Mouse (Mus musculus) small intestine, adult 2 months (tissue): ENCODE results near the gene Slc35a3. TPM values are rescaled to one million over a fixed set of nuclear protein-coding genes. Genes with fewer than 3 reads are reported as not detected.
"Not testable (repeated sequence)": the region's sequence is repeated elsewhere in the genome, so short reads cannot be mapped to it uniquely, and the experiment has no call there.

Experiments
- H3K27ac ChIP-seq: fragments of 200-500 bp; 2 replicates; pipeline ENCODE4 v1.5.1; 2012; ENCODE audit warnings: low read depth, low read length, control low read depth, inconsistent platforms; ENCODE audit not compliant: insufficient read depth
- H3K27me3 ChIP-seq: fragments of 200-500 bp; 2 replicates; pipeline ENCODE4 v1.6.1; 2012; ENCODE audit warnings: mild to moderate bottlenecking, moderate library complexity, low read length, inconsistent platforms; ENCODE audit not compliant: control insufficient read depth, insufficient read depth
- H3K36me3 ChIP-seq: fragments of 200-500 bp; 2 replicates; pipeline ENCODE4 v1.6.1; 2012; ENCODE audit warnings: mild to moderate bottlenecking, low read length, control low read depth, inconsistent platforms; ENCODE audit not compliant: control insufficient read depth, insufficient read depth
- H3K4me1 ChIP-seq: fragments of 200-500 bp; 2 replicates; pipeline ENCODE4 v1.6.1; 2012; ENCODE audit warnings: low read length, inconsistent platforms, mixed read lengths; ENCODE audit not compliant: control insufficient read depth, insufficient read depth, insufficient read length
- H3K4me3 ChIP-seq: fragments of 200-500 bp; 2 replicates; pipeline ENCODE4 v1.5.1; 2012; ENCODE audit warnings: low read depth, mild to moderate bottlenecking, control low read depth, inconsistent platforms, low read length, moderate library complexity
- CTCF ChIP-seq: fragments of 200-500 bp; IDR thresholded peaks from 2 replicates; pipeline ENCODE4 v1.5.1; 2012; ENCODE audit warnings: low read depth, mild to moderate bottlenecking, control low read depth, inconsistent platforms, low read length, moderate library complexity, mixed read lengths; ENCODE audit not compliant: insufficient replicate concordance, insufficient read length; ENCODE audit errors: extremely low read depth
- POLR2A ChIP-seq: fragments of 200-500 bp; IDR thresholded peaks from 2 replicates; pipeline ENCODE4 v1.6.1; 2012; ENCODE audit warnings: low read depth, mild to moderate bottlenecking, control low read depth, inconsistent platforms, low read length, moderate library complexity
- WGBS: fragments of 180-500 bp; shearing (Covaris S2); methylation state at CpG from one replicate; pipeline ENCODE4 v1.1.7; 2018; 5-methylcytosine and 5-hydroxymethylcytosine counted together
- polyA plus RNA-seq: library from polyadenylated mRNA; depleted of rRNA; stranded (reverse); fragments of >200 nt; gene quantifications from 2 replicates; pipeline ENCODE4 v1.2.3, GENCODE M21; 2012

Slc35a3 gene
- polyA plus RNA-seq, 1 experiment, result 22.3 TPM

- peaks cover 10% of the 10 kb centered on the region for H3K36me3 ChIP-seq
Measured at GRCm38 (mm10) chr3:116695666-116695985, 17.0 kb downstream of the Slc35a3 start.

DNA sequence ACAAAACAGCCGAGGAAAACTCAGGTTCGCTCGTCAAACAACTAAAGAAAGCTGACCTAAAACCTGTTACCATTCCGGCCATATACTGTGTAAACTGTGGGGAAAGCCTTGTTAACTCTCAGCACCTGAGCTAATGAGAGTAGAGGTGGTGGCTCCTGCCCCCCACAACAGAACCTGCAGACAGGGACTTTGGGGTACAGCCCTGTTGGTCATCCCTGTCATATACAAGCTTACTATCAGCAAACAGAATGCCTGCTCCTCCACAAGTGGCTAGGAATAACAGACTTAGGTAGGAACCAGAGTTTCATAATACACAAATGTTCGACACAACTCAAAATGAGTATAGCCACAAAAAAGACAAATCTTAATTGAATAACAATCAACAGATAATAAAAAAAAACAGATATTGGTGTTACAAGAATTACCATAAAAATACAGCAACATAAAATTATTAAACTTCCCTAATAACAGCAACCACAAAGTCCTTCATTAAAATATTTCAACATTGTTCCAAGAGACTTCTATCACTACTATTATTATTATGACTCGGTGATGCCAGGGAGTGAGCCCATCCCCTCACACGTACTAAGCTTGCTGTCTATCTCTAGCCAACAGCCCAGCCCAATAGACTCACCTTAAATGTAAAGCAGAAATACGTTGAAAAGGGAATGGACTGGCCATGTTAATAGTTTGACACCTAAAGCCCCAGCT lies 17.5 kb downstream of the Slc35a3 start:
- no peak overlapping the region for H3K4me3 ChIP-seq
- H3K27ac ChIP-seq, result no peak overlapping the region
- 0 out of 2 replicates have a peak, but pooled peaks cover 3% of the 10 kb centered on the region for H3K4me1 ChIP-seq
- no peaks in the 10 kb centered on the region for H3K27me3 ChIP-seq
- WGBS, result 83% methylated on average over 8 of the region's 8 CpGs
- peaks cover 10% of the 10 kb centered on the region for H3K36me3 ChIP-seq
- TF ChIP-seq CTCF (no peak), POLR2A (no peak)

More at GRCm38 (mm10) chr3:116695666-116695985, 17.0 kb downstream of the Slc35a3 start:
- 76% methylated on average over 2 of the region's 2 CpGs for WGBS
- Histone ChIP-seq H3K4me3 (no peak overlapping the region), H3K4me1 (0 out of 2 replicates have a peak, but pooled peaks cover 3% of the 10 kb centered on the region), H3K27ac (no peak overlapping the region), H3K27me3 (no peaks in the 10 kb centered on the region)
- TF ChIP-seq POLR2A (no peak), CTCF (no peak)

- whole genome bisulfite sequencing, result 91% methylated on average over 3 of the region's 3 CpGs
- Histone ChIP-seq H3K27ac (no peak overlapping the region), H3K27me3 (no peaks in the 10 kb centered on the region), H3K36me3 (peaks cover 10% of the 10 kb centered on the region), H3K4me1 (0 out of 2 replicates have a peak, but pooled peaks cover 3% of the 10 kb centered on the region), H3K4me3 (no peak overlapping the region)
- TF ChIP-seq CTCF (no peak), POLR2A (no peak)
Measured at GRCm38 (mm10) chr3:116694312-116694711, 18.3 kb downstream of the Slc35a3 start.

- WGBS, result 100% methylated on average over 1 of the region's 1 CpGs
- peaks cover 3% of the 10 kb centered on the region; the same call in 1 of the 2 replicates for H3K4me1 ChIP-seq
- H3K4me3 ChIP-seq, result no peak within 1 kb of the TSS
- no peak for TF ChIP-seq POLR2A
- TF ChIP-seq CTCF, result no peak
- H3K27me3 ChIP-seq, result no peaks in the 10 kb centered on the region
- peaks cover 18% of the 10 kb centered on the region for H3K36me3 ChIP-seq
- no peak within 1 kb of the TSS for H3K27ac ChIP-seq
Measured at GRCm38 (mm10) chr3:116681160-116681559, 31.5 kb downstream of the Slc35a3 start, which contains the start of gene Gm43191. Gm43191 (minus strand) TSS chr3:116681260.

- 87% methylated on average over 9 of the region's 9 CpGs for WGBS
- H3K4me3 ChIP-seq, H3K4me1 ChIP-seq, H3K27me3 ChIP-seq, H3K27ac ChIP-seq: not testable (repeated sequence)
- H3K36me3 ChIP-seq, result peaks cover 13% of the 10 kb centered on the region
Measured at GRCm38 (mm10) chr3:116664281-116664680, 48.4 kb downstream of the Slc35a3 start.

GRCm38 (mm10) chr3:116662463-116662863 lies 50.2 kb downstream of the Slc35a3 start, which contains the start of gene Mfsd14a:
Mfsd14a (minus strand) TSS chr3:116662677.
- peaks cover 10% of the 10 kb centered on the region; the same call in 1 of the 2 replicates for H3K4me1 ChIP-seq
- peak within 1 kb of the TSS; percentile 84 for H3K27ac ChIP-seq
- peaks cover 3% of the 10 kb centered on the region; the same call in 1 of the 2 replicates for H3K36me3 ChIP-seq
- no peak for TF ChIP-seq CTCF
- peak; percentile 91 for TF ChIP-seq POLR2A
- peak within 1 kb of the TSS; percentile 92 for H3K4me3 ChIP-seq
- no peaks in the 10 kb centered on the region for H3K27me3 ChIP-seq
- under 1% methylated on average over 39 of the region's 39 CpGs for WGBS

- Histone ChIP-seq H3K4me3 (peak overlapping the region; percentile 92), H3K36me3 (no peaks in the 10 kb centered on the region), H3K4me1 (peaks cover 10% of the 10 kb centered on the region; the same call in 1 of the 2 replicates), H3K27me3 (no peaks in the 10 kb centered on the region), H3K27ac (peak overlapping the region; percentile 84)
- TF ChIP-seq POLR2A, result no peak
- TF ChIP-seq CTCF, result no peak
- under 1% methylated on average over 68 of the region's 68 CpGs for WGBS
Measured at GRCm38 (mm10) chr3:116661870-116662414, 50.7 kb downstream of the Slc35a3 start.
